Mouse (Mus musculus): ENCODE data around the gene Rd3. TPM values are rescaled to one million over a fixed set of nuclear protein-coding genes. Genes with fewer than 3 reads are reported as not detected.

Gene Rd3
- total and polyA plus RNA-seq, 3 experiments, result 0.25 to 0.47 (median 0.44) TPM

DNA sequence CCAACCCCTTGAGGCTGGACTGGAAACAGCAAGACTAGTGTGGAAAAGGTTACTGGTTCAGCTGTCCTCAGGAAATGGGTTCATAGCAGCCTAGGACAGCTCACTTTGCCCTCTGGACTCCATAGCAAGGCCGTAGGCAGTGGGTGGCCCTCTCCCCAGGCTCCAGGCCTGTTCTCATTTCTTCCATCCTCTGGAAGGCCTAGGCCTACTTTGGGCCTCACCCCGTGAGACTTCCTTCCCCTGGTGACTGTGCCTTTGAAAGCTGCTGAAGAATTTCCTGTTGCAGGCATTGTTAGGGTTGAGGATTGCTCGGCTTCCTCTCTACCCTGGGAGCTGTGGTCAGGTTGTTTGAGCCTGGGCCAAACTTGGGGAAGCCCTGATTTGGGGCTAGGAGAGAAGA, 22.1 kb upstream of the Rd3 start:
- Histone ChIP-seq H3K27ac (ENCODE audit: insufficient read depth, low read depth) (no peak overlapping the region), H3K27me3 (replicated peaks) (no peaks in the 10 kb centered on the region), H3K79me2 (replicated peaks; ENCODE audit: control insufficient read depth, extremely low read depth, insufficient read depth, poor library complexity, severe bottlenecking) (no peaks in the 10 kb centered on the region), H3K36me3 (replicated peaks in 1 of 2; ENCODE audit: control insufficient read depth in 1 of 2, insufficient read depth in 1 of 2, low read length in 1 of 2) (no peaks in the 10 kb centered on the region), H3K4me3 (replicated peaks in 1 of 3; ENCODE audit: low read depth in 2 of 3, low read length in 2 of 3, poor library complexity in 1 of 3) (no peak overlapping the region), H3K4me1 (ENCODE audit: control insufficient read depth in 1 of 2, insufficient read depth in 2 of 2) (peaks cover 9 to 31% of the 10 kb centered on the region in 2 experiments; a peak in 3 of 4 replicates), H3K9ac (ENCODE audit: insufficient read depth, low read depth) (no peak overlapping the region), H3K9me3 (replicated peaks; ENCODE audit: low read length) (no peaks in the 10 kb centered on the region), H3K4me2 (ENCODE audit: insufficient read depth, low read depth, poor library complexity, severe bottlenecking) (no peak overlapping the region)
- dilution Hi-C loops (cut with MboI; ENCODE audit: extremely low pct_ligation_motif_present, extremely low pct_unique_long_range_greater_than_20kb, low sequenced_read_pairs) (no loop called here), in situ Hi-C loops (cut with MboI; ENCODE audit: low pct_ligation_motif_present, low pct_unique_long_range_greater_than_20kb, low sequenced_read_pairs) (no loop called here)
- DNase-seq (ENCODE audit: extremely low read depth), result no peak
- TF ChIP-seq EP300 (IDR thresholded peaks at IDR 0.05; ENCODE audit: low read length) (no peak), PAX5 (IDR thresholded peaks at IDR 0.05; ENCODE audit: low read length) (no peak), SMC3 (IDR thresholded peaks at IDR 0.05; ENCODE audit: low read depth, low read length) (no peak), UBTF (IDR thresholded peaks at IDR 0.05; ENCODE audit: low read depth, low read length) (no peak), POLR2A (IDR thresholded peaks at IDR 0.05; ENCODE audit: low read depth, low read length) (no peak), TBP (conservative IDR thresholded peaks at IDR 0.05; ENCODE audit: low read depth, low read length) (no peak), MYC (IDR thresholded peaks at IDR 0.05; ENCODE audit: low read depth, low read length) (no peak), ZKSCAN1 (IDR thresholded peaks at IDR 0.05; ENCODE audit: borderline replicate concordance, low read depth, low read length) (no peak), E2F4 (IDR thresholded peaks at IDR 0.05; ENCODE audit: insufficient replicate concordance, low read depth, low read length) (no peak), CTCF (conservative IDR thresholded peaks at IDR 0.05 in 1 of 2, IDR thresholded peaks at IDR 0.05 in 1 of 2; ENCODE audit: low read depth in 2 of 2, low read length in 2 of 2) (no peak), RAD21 (IDR thresholded peaks at IDR 0.05; ENCODE audit: low read depth, low read length) (no peak), KAT2A (IDR thresholded peaks at IDR 0.05; ENCODE audit: insufficient replicate concordance, low read length) (no peak), MXI1 (IDR thresholded peaks at IDR 0.05; ENCODE audit: low read depth, low read length) (no peak)

- H3K9ac ChIP-seq (ENCODE audit: insufficient read depth, low read depth), result no peak overlapping the region
- H3K27ac ChIP-seq (ENCODE audit: insufficient read depth, low read depth), result no peak overlapping the region
Observed at GRCm38 (mm10) chr1:191956261-191956660, 20.9 kb upstream of the Rd3 start.

GRCm38 (mm10) chr1:191956871-191957270, 20.3 kb upstream of the Rd3 start:
- DNase-seq (ENCODE audit: extremely low read depth), result no peak
- Histone ChIP-seq H3K4me2 (ENCODE audit: insufficient read depth, low read depth, poor library complexity, severe bottlenecking) (no peak overlapping the region), H3K9me3 (replicated peaks; ENCODE audit: low read length) (peaks cover 2% of the 10 kb centered on the region), H3K4me1 (ENCODE audit: control insufficient read depth in 1 of 2, insufficient read depth in 2 of 2) (peaks cover 7 to 39% of the 10 kb centered on the region in 2 experiments; a peak in 3 of 4 replicates), H3K4me3 (replicated peaks in 1 of 3; ENCODE audit: low read depth in 2 of 3, low read length in 2 of 3, poor library complexity in 1 of 3) (peak overlapping the region in 1 of 3 experiments; percentile 36), H3K27me3 (replicated peaks) (no peaks in the 10 kb centered on the region), H3K79me2 (replicated peaks; ENCODE audit: control insufficient read depth, extremely low read depth, insufficient read depth, poor library complexity, severe bottlenecking) (no peaks in the 10 kb centered on the region), H3K27ac (ENCODE audit: insufficient read depth, low read depth) (no peak overlapping the region), H3K36me3 (replicated peaks in 1 of 2; ENCODE audit: control insufficient read depth in 1 of 2, insufficient read depth in 1 of 2, low read length in 1 of 2) (peaks cover 0 to 2% of the 10 kb centered on the region in 2 experiments), H3K9ac (ENCODE audit: insufficient read depth, low read depth) (no peak overlapping the region)
- in situ Hi-C loops (cut with MboI; ENCODE audit: low pct_ligation_motif_present, low pct_unique_long_range_greater_than_20kb, low sequenced_read_pairs), result no loop called here
- dilution Hi-C loops (cut with MboI; ENCODE audit: extremely low pct_ligation_motif_present, extremely low pct_unique_long_range_greater_than_20kb, low sequenced_read_pairs), result no loop called here
- no peak for TF ChIP-seq USF2 (conservative IDR thresholded peaks at IDR 0.05; ENCODE audit: low read depth, low read length)
- no peak for TF ChIP-seq POLR2A (IDR thresholded peaks at IDR 0.05; ENCODE audit: low read depth, low read length)
- TF ChIP-seq MYC (IDR thresholded peaks at IDR 0.05; ENCODE audit: low read depth, low read length), result no peak
- TF ChIP-seq E2F4 (IDR thresholded peaks at IDR 0.05; ENCODE audit: insufficient replicate concordance, low read depth, low read length), result no peak
- no peak for TF ChIP-seq POLR2AphosphoS2 (IDR thresholded peaks at IDR 0.05; ENCODE audit: low read depth, low read length)
- TF ChIP-seq GABPA (IDR thresholded peaks at IDR 0.05; ENCODE audit: insufficient replicate concordance, low read depth, low read length), result no peak
- TF ChIP-seq BHLHE40 (IDR thresholded peaks at IDR 0.05; ENCODE audit: low read depth, low read length), result no peak
- no peak for TF ChIP-seq MAFK (IDR thresholded peaks at IDR 0.05; ENCODE audit: insufficient replicate concordance, low read length)
- TF ChIP-seq USF1 (IDR thresholded peaks at IDR 0.05; ENCODE audit: low read depth, low read length), result no peak
- TF ChIP-seq JUN (IDR thresholded peaks at IDR 0.05; ENCODE audit: insufficient read depth, low read depth, low read length), result no peak
- no peak for TF ChIP-seq IRF4 (IDR thresholded peaks at IDR 0.05; ENCODE audit: low read depth, low read length)
- no peak for TF ChIP-seq RCOR1 (conservative IDR thresholded peaks at IDR 0.05; ENCODE audit: low read depth, low read length)
- no peak for TF ChIP-seq ZNF384 (IDR thresholded peaks at IDR 0.05; ENCODE audit: low read depth, low read length)
- TF ChIP-seq SMC3 (IDR thresholded peaks at IDR 0.05; ENCODE audit: low read depth, low read length), result no peak
- TF ChIP-seq MXI1 (IDR thresholded peaks at IDR 0.05; ENCODE audit: low read depth, low read length), result no peak
- TF ChIP-seq ZMIZ1 (IDR thresholded peaks at IDR 0.05; ENCODE audit: low read depth, low read length), result no peak
- no peak for TF ChIP-seq JUND (conservative IDR thresholded peaks at IDR 0.05; ENCODE audit: low read depth, low read length)
- no peak for TF ChIP-seq ETS1 (conservative IDR thresholded peaks at IDR 0.05; ENCODE audit: low read depth, low read length)

More at GRCm38 (mm10) chr1:191956261-191956660, 20.9 kb upstream of the Rd3 start:
- DNase-seq (ENCODE audit: extremely low read depth), result no peak
- H3K79me2 ChIP-seq (replicated peaks; ENCODE audit: control insufficient read depth, extremely low read depth, insufficient read depth, poor library complexity, severe bottlenecking), result no peaks in the 10 kb centered on the region
- no peaks in the 10 kb centered on the region for H3K9me3 ChIP-seq (replicated peaks; ENCODE audit: low read length)
- no peaks in the 10 kb centered on the region for H3K27me3 ChIP-seq (replicated peaks)
- no peak for TF ChIP-seq ZKSCAN1 (IDR thresholded peaks at IDR 0.05; ENCODE audit: borderline replicate concordance, low read depth, low read length)
- dilution Hi-C loops (cut with MboI; ENCODE audit: extremely low pct_ligation_motif_present, extremely low pct_unique_long_range_greater_than_20kb, low sequenced_read_pairs), result no loop called here
- no peak overlapping the region for H3K4me2 ChIP-seq (ENCODE audit: insufficient read depth, low read depth, poor library complexity, severe bottlenecking)
- peaks cover 7 to 36% of the 10 kb centered on the region in 2 experiments; a peak in 3 of 4 replicates for H3K4me1 ChIP-seq (ENCODE audit: control insufficient read depth in 1 of 2, insufficient read depth in 2 of 2)
- H3K4me3 ChIP-seq (replicated peaks in 1 of 3; ENCODE audit: low read depth in 2 of 3, low read length in 2 of 3, poor library complexity in 1 of 3), result peak overlapping the region in 1 of 3 experiments; percentile 36
- no peaks in the 10 kb centered on the region for H3K36me3 ChIP-seq (replicated peaks in 1 of 2; ENCODE audit: control insufficient read depth in 1 of 2, insufficient read depth in 1 of 2, low read length in 1 of 2)
- in situ Hi-C loops (cut with MboI; ENCODE audit: low pct_ligation_motif_present, low pct_unique_long_range_greater_than_20kb, low sequenced_read_pairs), result no loop called here

Data from CH12.LX (cell line).